Mouse (Mus musculus) WW6 (cell line): ENCODE results near the gene Uba52.

Experiments used
- DNase-seq: peaks from one replicate; pipeline ENCODE4 v3.0.0-alpha.2; 2013; ENCODE audit warnings: low read depth, low spot score

Gene Uba52

DNA sequence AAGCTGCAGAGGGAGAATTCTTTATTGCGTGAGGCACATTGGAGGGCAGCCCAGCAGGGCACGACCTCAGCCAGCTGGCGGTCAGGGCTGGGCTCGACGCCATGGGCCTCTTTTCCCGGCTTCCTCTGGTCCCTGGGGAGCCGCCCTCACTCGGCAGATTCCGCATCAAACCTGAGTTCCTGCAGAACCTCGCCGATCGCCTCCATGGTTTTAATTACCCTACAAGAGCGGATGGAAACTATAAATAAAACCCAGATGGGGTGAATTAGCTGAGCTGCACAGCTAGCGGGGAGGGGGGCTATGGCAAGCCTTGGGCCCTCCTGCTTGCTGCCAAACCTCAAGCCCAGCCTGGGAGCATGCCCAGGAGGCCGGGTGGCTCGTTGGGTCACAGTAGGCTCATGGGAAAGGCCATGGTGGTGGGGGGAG, 6.3 kb downstream of the Uba52 start:
- DNase-seq, result no peak

DNA sequence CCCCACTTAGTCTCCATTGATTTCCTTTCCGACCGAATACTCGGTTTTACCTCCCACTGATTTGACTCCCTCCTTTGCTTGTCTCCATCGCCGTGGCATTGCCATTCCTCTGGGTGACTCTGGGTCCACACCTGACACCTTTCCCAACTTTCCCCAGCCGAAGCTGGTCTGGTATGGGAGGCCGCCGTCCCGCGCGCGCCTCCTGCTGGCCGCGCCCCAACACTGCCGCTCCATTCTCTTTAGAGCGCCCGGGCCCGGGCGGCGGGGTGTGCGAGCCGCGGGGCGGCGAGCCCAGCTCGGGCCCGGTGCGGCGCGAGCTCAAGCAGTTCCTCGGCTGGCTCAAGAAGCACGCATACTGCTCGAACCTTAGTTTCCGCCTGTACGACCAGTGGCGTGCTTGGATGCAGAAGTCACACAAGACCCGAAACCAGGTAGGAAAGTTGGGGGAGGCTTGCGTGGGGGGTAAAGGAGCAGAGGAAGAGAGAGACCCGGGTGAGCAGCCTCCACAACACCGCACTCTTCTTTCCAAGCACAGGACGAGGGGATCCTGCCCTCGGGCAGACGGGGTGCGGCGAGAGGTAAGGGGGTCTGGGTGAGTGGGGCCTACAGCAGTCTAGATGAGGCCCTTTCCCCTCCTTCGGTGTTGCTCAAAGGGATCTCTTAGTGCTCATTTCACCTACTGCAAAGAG, 7.4 kb downstream of the Uba52 start:
- no peak for DNase-seq

DNA sequence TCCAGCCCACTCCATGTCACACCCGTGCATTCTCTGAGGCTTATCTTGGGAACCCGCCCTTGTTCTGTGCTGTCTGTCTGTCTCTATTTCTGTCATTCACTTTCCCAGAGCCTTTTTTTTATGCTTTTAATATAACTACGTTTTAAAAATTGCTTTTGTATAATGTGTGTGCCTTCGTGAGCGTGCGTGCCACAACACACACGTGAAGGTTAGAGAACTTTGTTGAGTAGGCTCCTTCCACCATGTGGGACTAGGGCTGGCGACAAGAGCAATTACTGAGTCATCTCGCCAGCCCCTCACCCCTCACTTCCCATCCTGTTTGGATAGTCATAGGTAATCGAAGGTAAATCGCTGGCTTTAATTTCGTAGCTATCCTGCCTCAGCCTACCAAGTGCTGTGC, 8.1 kb downstream of the Uba52 start:
- no peak for DNase-seq

DNA sequence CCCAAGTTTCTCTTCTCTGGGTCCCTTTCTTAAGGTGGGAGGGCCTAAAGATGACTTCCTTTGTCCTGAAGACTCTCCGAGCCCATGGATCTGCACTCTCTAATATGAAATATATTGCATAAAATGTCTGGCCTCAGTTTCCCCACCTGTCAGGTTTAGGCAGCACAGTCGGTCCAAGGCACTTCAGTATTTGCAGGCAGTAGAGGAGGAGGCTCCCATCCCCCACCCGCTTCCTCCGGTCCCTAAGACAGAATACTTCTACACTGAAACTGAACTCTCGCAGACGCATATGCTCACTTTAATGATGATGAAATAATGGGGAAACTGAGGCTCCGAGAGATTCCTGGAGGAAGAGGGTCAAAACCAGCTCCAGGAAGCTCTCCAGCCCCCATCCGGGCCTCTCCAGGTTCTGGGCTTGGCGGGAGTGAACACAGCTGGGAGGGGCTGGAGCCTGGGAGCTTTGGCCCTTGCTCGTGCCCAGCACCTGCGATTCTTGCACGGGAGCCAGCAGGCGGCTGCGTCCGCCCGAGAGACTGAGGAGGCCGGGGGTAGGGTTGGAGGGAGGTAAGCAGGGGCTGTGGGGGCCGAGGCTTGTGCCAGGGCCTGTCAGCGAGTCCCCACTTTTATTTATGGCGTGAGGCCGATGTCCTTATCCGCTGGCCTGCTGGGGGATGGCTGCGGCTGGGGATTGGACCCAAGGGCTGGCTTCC, 8.6 kb downstream of the Uba52 start:
- DNase-seq, result no peak

DNA sequence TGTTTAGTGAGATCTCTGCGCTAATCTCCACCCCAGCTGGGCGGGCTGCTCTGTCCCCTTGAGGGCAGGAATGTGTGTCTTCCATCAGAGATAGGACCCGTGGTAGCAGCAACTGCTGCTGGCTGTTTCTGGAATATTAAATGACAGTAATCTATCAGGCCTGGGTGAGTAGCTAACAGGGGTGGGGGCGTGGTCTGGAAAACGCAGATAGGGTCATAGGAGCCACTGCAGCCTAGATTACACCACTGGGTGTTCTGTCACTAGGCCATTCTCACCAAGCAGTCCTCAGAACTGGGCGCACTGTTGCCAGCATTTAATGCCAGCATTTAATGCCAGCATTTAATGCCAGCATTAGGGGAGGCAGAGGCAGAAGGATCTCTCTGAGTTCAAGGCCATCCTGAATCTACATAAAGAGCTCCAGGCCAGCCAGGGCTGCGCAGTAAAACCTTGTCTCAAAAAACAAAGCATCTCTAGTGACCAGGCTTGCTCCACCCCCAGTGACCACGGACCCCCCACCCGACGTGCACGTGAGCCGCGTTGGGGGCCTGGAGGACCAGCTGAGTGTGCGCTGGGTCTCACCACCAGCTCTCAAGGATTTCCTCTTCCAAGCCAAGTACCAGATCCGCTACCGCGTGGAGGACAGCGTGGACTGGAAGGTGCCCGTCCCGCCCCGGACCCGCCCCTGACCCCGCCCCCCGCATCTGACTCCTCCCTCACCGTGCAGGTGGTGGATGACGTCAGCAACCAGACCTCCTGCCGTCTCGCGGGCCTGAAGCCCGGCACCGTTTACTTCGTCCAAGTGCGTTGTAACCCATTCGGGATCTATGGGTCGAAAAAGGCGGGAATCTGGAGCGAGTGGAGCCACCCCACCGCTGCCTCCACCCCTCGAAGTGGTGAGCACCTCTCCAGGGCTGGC, 10.0 kb downstream of the Uba52 start:
- no peak for DNase-seq

- DNase-seq, result no peak
Observed at GRCm38 (mm10) chr8:70495771-70496062, 14.9 kb downstream of the Uba52 start.

GRCm38 (mm10) chr8:70495001-70495770, 15.4 kb downstream of the Uba52 start:
- DNase-seq, result no peak

GRCm38 (mm10) chr8:70494416-70494945, 16.1 kb downstream of the Uba52 start:
- no peak for DNase-seq

DNA sequence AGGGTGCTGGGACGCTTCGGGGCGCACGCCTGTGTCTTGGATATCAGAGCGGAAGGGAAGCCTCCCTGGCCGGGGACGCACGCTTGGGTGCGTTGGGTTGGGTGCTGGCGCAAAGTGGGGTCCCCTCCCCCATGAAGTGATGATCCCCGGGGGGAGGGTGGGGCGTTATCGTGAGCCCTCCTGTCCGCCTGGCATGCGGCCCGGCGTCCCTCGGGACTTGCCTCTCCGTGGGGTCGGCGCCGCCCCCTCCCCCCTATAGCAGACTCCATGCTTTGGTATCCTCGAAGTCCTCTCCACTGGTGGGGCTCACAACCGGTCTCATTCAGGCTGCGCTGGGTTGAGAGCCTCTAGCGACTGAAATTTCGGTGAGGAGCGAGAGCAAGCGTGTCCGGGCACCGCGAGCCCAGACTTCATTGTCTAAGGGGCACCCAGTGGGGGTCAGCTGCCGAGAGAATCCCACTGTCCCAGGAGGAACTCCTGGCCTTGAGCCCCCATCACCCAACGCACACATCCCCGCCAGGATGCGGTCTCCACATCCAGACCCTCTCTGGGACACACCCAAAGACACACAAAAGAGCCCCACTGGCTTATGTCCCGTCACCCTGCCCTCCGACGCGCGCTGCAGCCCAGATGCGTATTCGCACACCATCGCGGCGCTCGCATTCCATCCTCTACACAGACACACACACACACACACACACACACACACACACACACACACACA, 16.7 kb downstream of the Uba52 start:
- no peak for DNase-seq

- no peak for DNase-seq
Observed at GRCm38 (mm10) chr8:70492664-70493640, 17.6 kb downstream of the Uba52 start, which contains the start of gene Crlf1. Crlf1 (plus strand) TSS chr8:70493158.

DNA sequence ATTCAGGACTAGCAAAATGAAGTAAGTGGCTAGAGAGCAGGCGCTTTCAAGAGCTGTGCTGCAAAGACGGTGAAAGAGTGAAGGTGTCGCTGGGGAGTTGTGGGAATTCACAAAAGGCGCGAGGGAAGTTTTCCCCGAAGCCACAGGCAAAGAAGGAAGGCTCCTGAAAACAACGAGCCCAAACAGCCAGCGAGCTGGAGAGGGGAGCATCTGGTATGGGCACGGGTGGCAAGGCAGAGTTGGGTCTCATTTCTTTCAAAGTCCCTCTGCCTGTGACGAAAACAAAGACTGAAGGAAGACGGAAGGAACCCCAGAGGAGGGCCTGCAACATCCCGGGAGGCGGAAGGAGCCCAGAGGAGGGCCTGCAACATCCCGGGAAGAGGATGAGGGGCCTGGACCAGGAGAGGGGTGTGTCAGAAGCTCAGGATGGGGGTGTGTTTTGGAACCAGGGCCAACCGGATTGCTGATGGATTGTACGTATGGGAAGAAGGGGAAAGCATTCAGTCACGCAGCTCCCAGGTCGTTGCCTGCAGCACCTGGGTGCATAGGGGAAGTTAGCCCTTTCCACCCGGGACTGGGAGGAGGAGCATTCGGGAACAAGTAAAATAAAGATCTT, 19.6 kb downstream of the Uba52 start:
- no peak for DNase-seq

GRCm38 (mm10) chr8:70490061-70490879, 20.3 kb downstream of the Uba52 start:
- no peak for DNase-seq

GRCm38 (mm10) chr8:70489576-70489975, 21.0 kb downstream of the Uba52 start:
- DNase-seq, result no peak

GRCm38 (mm10) chr8:70488931-70489470, 21.6 kb downstream of the Uba52 start:
- DNase-seq, result no peak

DNA sequence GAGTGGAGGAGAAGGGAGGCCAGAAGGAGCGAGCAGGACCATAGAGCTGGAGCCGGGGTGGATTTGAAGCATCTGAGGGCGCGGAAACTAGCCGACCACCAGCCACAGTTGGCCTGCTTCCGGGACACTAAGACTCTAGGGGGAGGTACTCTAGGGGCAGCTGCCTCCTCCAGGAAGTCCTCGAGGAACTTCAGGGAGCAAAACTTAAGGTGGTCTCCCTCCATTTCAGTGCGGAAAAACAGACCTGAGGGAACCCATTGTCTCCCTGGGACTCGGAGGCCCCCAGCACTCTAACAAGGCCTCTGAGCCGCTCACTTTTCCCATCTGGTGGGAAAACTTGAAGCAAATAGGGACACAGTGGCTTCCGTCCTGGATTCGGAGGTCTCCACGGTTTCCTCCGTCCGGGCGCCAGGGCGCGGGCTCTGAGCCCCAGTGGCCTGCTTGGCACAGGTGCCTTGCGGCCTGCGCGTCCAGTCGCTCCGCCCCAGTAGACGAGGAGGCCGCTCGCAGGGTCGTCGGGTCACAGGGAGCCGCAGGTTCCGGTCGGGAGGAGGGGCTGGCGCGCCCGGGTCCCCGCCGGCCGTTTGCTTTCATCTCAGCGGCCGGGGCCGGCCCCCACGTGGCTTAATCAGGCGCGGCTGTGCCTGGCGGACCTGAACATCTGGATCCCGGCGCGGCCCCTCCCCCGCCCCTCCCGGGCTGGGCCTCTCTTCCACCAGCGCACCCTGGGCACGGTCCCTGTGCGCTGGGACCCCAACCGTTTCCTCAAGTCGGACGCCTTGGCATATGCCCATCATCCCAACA, 22.4 kb downstream of the Uba52 start:
- DNase-seq, result no peak

DNA sequence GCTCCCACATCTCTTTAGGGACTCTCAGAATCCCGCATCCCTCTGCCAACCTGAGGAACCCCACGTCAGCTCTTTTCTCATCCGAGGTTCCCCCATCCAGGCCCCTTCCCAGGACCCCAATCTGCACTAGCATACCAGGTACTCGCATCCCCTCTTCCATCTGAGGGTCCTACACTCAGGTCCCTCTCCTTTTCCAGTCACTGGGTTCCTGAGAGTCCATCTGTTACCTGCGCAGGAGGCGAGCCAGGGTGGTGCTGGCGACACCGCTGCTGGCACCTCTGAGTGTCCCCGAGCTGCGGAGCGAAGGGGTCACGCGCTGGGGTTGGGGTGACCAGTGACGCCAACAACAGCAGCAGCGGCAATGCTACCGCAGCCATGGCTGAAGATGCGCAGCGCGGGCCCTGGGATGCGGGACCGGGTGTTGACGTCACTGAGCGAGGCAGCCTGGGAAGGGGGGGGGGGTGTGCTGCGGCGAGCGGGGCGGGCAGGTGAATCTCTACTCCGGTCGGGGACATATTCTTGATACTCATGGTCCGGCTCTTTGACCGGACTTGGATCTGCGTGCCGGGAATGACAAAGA, 23.6 kb downstream of the Uba52 start, which contains the start of gene Tmem59l:
Gene Tmem59l, minus strand, starts transcription at position 418 of the 580 bp plus-strand sequence.
- no peak for DNase-seq
